8 mouse cellular contexts compared by ENCODE assay signal in the genomic region with DNA sequence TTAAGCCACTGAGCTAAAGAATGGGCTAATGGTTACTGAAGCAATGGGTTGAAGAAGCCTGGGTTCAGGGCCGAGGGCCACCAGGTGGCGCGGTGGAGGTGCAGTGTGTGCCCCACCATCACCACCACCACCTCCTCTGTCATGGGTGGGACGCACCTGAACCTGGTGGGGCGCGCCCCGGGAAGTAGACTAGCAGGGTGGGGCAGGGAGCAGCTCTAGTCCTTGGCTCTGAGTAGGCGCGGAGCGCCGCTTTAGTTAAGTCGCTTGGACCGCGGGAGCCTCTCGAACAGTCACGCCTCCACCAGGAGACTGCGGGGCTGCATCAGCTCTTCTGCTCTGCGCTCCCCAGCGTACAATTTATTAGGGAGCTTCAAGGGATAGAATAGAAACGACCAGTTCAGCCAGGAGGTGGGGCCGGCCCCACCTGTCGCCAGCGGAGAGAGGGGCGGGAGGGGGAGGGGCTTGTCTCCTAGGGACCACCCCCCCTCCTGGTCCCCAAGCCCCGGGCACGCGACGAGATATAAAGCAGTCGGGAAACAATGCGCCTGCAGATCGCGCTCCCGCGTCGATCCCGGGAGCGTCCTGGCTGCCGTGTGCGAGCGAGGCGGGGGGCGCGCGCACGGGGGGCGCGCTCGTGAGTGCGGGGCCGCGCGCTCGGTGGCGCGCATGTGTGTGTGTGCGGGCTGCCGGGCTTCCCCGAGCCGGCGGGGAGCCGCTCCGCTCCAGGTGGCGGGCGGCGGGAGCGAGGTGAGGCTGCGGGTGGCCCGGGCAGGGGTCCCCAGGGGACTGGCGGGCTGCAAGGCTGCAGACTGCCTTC. TPM values are rescaled to one million over a fixed set of nuclear protein-coding genes. Genes with fewer than 3 reads are reported as not detected.
DNase-seq lines count a peak whose midpoint lies in the region; ATAC-seq lines count a peak whose summit lies in the region.

Gene Mycl, plus strand, starts transcription at position 249 of the 817 bp plus-strand sequence.

- 1% methylated on average over 58 of the region's 69 CpGs for WGBS in intestine, embryonic 16.5 days

- 0 out of 2 replicates have a peak, but pooled peaks cover 2% of the 10 kb centered on the region for H3K27me3 ChIP-seq in intestine, embryonic 16.5 days (replicated peaks; ENCODE audit: control insufficient read depth, insufficient read depth, low read length)

- H3K9me3 ChIP-seq in intestine, embryonic 16.5 days (ENCODE audit: control insufficient read depth, low read length) = no peaks in the 10 kb centered on the region

- H3K4me2 ChIP-seq in intestine, embryonic 16.5 days (ENCODE audit: low read depth, low read length) = peak within 1 kb of the TSS; percentile 98

- peak within 1 kb of the TSS; percentile 57 for H3K27ac ChIP-seq in intestine, embryonic 16.5 days (ENCODE audit: low read length)

- peak; percentile 45 for DNase-seq in adrenal gland, adult 8-10 months
- DNase-seq in embryo, embryonic 9.5 days (ENCODE audit: extremely low spot score) = peak; percentile 90
- peak; percentile 57 to 83 for DNase-seq in gastrocnemius, postnatal 4 days (ENCODE audit: low spot score in 2 of 2)
- peak; percentile 80 to 90 for DNase-seq in left cerebral cortex, postnatal 14 days (ENCODE audit: low spot score in 2 of 2)
- DNase-seq in right cerebral cortex, postnatal 14 days = peak; percentile 88
- peak; percentile 87 for DNase-seq in urinary bladder, postnatal 25 days (ENCODE audit: low spot score)

- H3K4me1 ChIP-seq in intestine, embryonic 16.5 days (ENCODE audit: control insufficient read depth, insufficient read depth, low read length) = peaks cover 9% of the 10 kb centered on the region

- H3K9ac ChIP-seq in intestine, embryonic 16.5 days (ENCODE audit: low read depth, low read length) = peak within 1 kb of the TSS; percentile 87

- intact Hi-C loops in left cerebral cortex, postnatal 14 days (cut with DNase I) = loop anchor here (1.0 to 10.0 kb wide), 3 partner anchors 57 to 259 kb away; no protein-coding TSS in a partner anchor

- H3K4me3 ChIP-seq in intestine, embryonic 16.5 days (ENCODE audit: low read length) = peak within 1 kb of the TSS; percentile 77

- H3K36me3 ChIP-seq in intestine, embryonic 16.5 days (ENCODE audit: control insufficient read depth, insufficient read depth, low read length) = no peaks in the 10 kb centered on the region

- peak; percentile 86 for ATAC-seq in intestine, embryonic 16.5 days
- peak; percentile 80 for ATAC-seq in megakaryocyte progenitor cell, adult 5-6 weeks (replicated peaks; ENCODE audit: poor library complexity)

RNA-seq across cellular contexts. Expression of gene Mycl, which starts in this region (rescaled TPM):
- total RNA-seq in adrenal gland, adult 8-10 months (2022) = 1 to 10 TPM in 2 of 4 experiments, under 1 TPM in 2; 0.68 to 2.1 (median 1.3) TPM
- 10 to 100 TPM in 1 of 2 experiments, 1 to 10 TPM in 1; 8.9 to 10.8 TPM for total RNA-seq in gastrocnemius, postnatal 4 days (2021)
- polyA plus RNA-seq in intestine, embryonic 16.5 days (2015; fragmentation: Nextera tagmentation; extraction: Ambion mirVana) = 5.1 and 5.3 TPM in 2 replicates
- total RNA-seq in left cerebral cortex, postnatal 14 days (2021) = 10 to 100 TPM; 20.6 to 23.4 TPM
- 0.12 and 0.54 TPM in 2 replicates for total RNA-seq in megakaryocyte progenitor cell, adult 5-6 weeks (2015)
- total RNA-seq in megakaryocyte progenitor cell, adult 5-6 weeks (2017) = 0.54 and 2.0 TPM in 2 replicates

Comparison
In these comparisons a context has a peak if more than half of its experiments do, and no peak if none do; other contexts are left out.
1. Peak in every context shown above with its lines: DNase-seq, ATAC-seq, H3K4me3 ChIP-seq and H3K27ac ChIP-seq.